8 mouse cellular contexts compared by ENCODE assay signal in genomic region chr17:63863647-63864149, GRCm38 (mm10). TPM values are rescaled to one million over a fixed set of nuclear protein-coding genes. Genes with fewer than 3 reads are reported as not detected.
DNase-seq lines count a peak whose midpoint lies in the region; ATAC-seq lines count a peak whose summit lies in the region.

Gene A930002H24Rik, minus strand, starts transcription at chr17:63863791.

- peak within 1 kb of the TSS; percentile 63 for H3K4me2 ChIP-seq in embryonic facial prominence, embryonic 14.5 days (ENCODE audit: low read depth, low read length)
- peak within 1 kb of the TSS; percentile 91 for H3K4me2 ChIP-seq in kidney, embryonic 14.5 days (replicated peaks; ENCODE audit: low read depth, low read length)
- H3K4me2 ChIP-seq in limb, embryonic 15.5 days = peak within 1 kb of the TSS; percentile 87

- peak; percentile 98 for DNase-seq in 3T3-L1 (ENCODE audit: low read depth, low spot score)
- peak; percentile 96 to 98 for DNase-seq in adrenal gland, postnatal 4 days (ENCODE audit: low spot score in 2 of 2)
- peak; percentile 99 for DNase-seq in embryonic facial prominence, embryonic 14.5 days (ENCODE audit: low spot score)
- DNase-seq in heart, adult 9 months (ENCODE audit: low spot score in 2 of 2) = peak; percentile 98
- peak; percentile 65 to 69 for DNase-seq in monocyte, adult 2 months (ENCODE audit: low read depth in 1 of 2, low spot score in 2 of 2)
- DNase-seq in spleen, postnatal 36 days (ENCODE audit: low spot score in 2 of 2) = peak; percentile 91 to 92

- no peaks in the 10 kb centered on the region; the same call in 1 of the 2 replicates for H3K4me1 ChIP-seq in embryonic facial prominence, embryonic 14.5 days (ENCODE audit: control insufficient read depth, insufficient read depth, low read length)
- H3K4me1 ChIP-seq in kidney, embryonic 14.5 days (ENCODE audit: control insufficient read depth, insufficient read depth, low read length) = 0 out of 2 replicates have a peak, but pooled peaks cover 4% of the 10 kb centered on the region
- H3K4me1 ChIP-seq in limb, embryonic 15.5 days = peaks cover 9% of the 10 kb centered on the region; the same call in 1 of the 2 replicates

- ATAC-seq in embryonic facial prominence, embryonic 14.5 days (ENCODE audit: low read depth) = peak; percentile 100
- ATAC-seq in kidney, embryonic 14.5 days (ENCODE audit: low FRiP score, low TSS enrichment) = peak; percentile 100
- ATAC-seq in limb, embryonic 15.5 days (ENCODE audit: insufficient number of reproducible peaks, low FRiP score, low TSS enrichment, low read depth) = peak; percentile 99

- no peaks in the 10 kb centered on the region for H3K27me3 ChIP-seq in embryonic facial prominence, embryonic 14.5 days (replicated peaks; ENCODE audit: control insufficient read depth, insufficient read depth, low read length)
- H3K27me3 ChIP-seq in kidney, embryonic 14.5 days (ENCODE audit: control insufficient read depth, insufficient read depth, low read length) = no peaks in the 10 kb centered on the region
- H3K27me3 ChIP-seq in limb, embryonic 15.5 days = no peaks in the 10 kb centered on the region

- no peaks in the 10 kb centered on the region for H3K9me3 ChIP-seq in embryonic facial prominence, embryonic 14.5 days (ENCODE audit: control insufficient read depth, low read length)
- no peaks in the 10 kb centered on the region for H3K9me3 ChIP-seq in kidney, embryonic 14.5 days (ENCODE audit: control insufficient read depth, low read length)
- H3K9me3 ChIP-seq in limb, embryonic 15.5 days = no peaks in the 10 kb centered on the region

- H3K4me3 ChIP-seq in embryonic facial prominence, embryonic 14.5 days (ENCODE audit: low read depth, low read length) = peak within 1 kb of the TSS; percentile 97
- peak within 1 kb of the TSS; percentile 91 for H3K4me3 ChIP-seq in kidney, embryonic 14.5 days (ENCODE audit: low read length)
- H3K4me3 ChIP-seq in limb, embryonic 15.5 days = peak within 1 kb of the TSS; percentile 98

- WGBS in embryonic facial prominence, embryonic 14.5 days = 0% methylated on average over 28 of the region's 55 CpGs
- under 1% methylated on average over 50 of the region's 55 CpGs for WGBS in kidney, embryonic 14.5 days
- under 1% methylated on average over 55 of the region's 55 CpGs for WGBS in limb, embryonic 15.5 days

- H3K9ac ChIP-seq in embryonic facial prominence, embryonic 14.5 days (ENCODE audit: low read depth, low read length) = peak within 1 kb of the TSS; percentile 93
- peak within 1 kb of the TSS; percentile 87 for H3K9ac ChIP-seq in kidney, embryonic 14.5 days (ENCODE audit: low read depth, low read length)
- peak within 1 kb of the TSS; percentile 93 for H3K9ac ChIP-seq in limb, embryonic 15.5 days

- peak within 1 kb of the TSS; percentile 70 for H3K27ac ChIP-seq in embryonic facial prominence, embryonic 14.5 days (replicated peaks; ENCODE audit: low read depth, low read length)
- peak within 1 kb of the TSS; percentile 72 for H3K27ac ChIP-seq in kidney, embryonic 14.5 days (ENCODE audit: low read depth, low read length)
- peak within 1 kb of the TSS; percentile 87 for H3K27ac ChIP-seq in limb, embryonic 15.5 days

- H3K36me3 ChIP-seq in embryonic facial prominence, embryonic 14.5 days (ENCODE audit: control insufficient read depth, insufficient read depth, low read length) = no peaks in the 10 kb centered on the region
- no peaks in the 10 kb centered on the region for H3K36me3 ChIP-seq in kidney, embryonic 14.5 days (ENCODE audit: control insufficient read depth, insufficient read depth, low read length)
- no peaks in the 10 kb centered on the region for H3K36me3 ChIP-seq in limb, embryonic 15.5 days

RNA-seq across cellular contexts. Expression of gene A930002H24Rik, which starts in this region (rescaled TPM):
- 1 to 10 TPM; 1.8 to 1.9 TPM for total RNA-seq in adrenal gland, postnatal 4 days (2021)
- polyA plus RNA-seq in embryonic facial prominence, embryonic 14.5 days (2014; fragmentation: Nextera tagmentation; extraction: Ambion mirVana) = 2.2 and 2.4 TPM in 2 replicates
- 3.8 and 4.1 TPM in 2 replicates for polyA plus RNA-seq in kidney, embryonic 14.5 days (2014; fragmentation: Nextera tagmentation; extraction: Ambion mirVana)
- 2.0 and 3.2 TPM in 2 replicates for polyA plus RNA-seq in limb, embryonic 15.5 days (2015; fragmentation: Nextera tagmentation; extraction: Ambion mirVana)

Comparison
In these comparisons a context has a peak if more than half of its experiments do, and no peak if none do; other contexts are left out.
1. Peak in every context shown above with its lines: DNase-seq, ATAC-seq, H3K4me3 ChIP-seq and H3K27ac ChIP-seq.